10 mouse cellular contexts compared by ENCODE assay signal in genomic region chr5:138154390-138154789, GRCm38 (mm10). TPM values are rescaled to one million over a fixed set of nuclear protein-coding genes. Genes with fewer than 3 reads are reported as not detected.
DNase-seq lines count a peak whose midpoint lies in the region; ATAC-seq and TF ChIP-seq lines count a peak whose summit lies in the region.
"Had no signal": no experiment of that assay in that cellular context is flagged by ENCODE, and none has a peak within 500 bp of the region (broad histone marks: within the 10 kb centered on the region; RNA-seq: fewer than 3 reads in every experiment).

No protein-coding gene starts in this region.

- DNase-seq in liver, adult 2 months (ENCODE audit: extremely low read depth, low read depth, low spot score) = peak; percentile 88
- DNase-seq in liver = no peak
- DNase-seq in forebrain, embryonic 14.5 days (ENCODE audit: low spot score) = no peak
- no peak for DNase-seq in layer of hippocampus, adult 11-12 months (ENCODE audit: low spot score)
- DNase-seq in frontal cortex, postnatal 10 days (ENCODE audit: low spot score in 2 of 2) = no peak
- no peak for DNase-seq in gastrocnemius, postnatal 25 days
- DNase-seq: cerebellum, postnatal 14 days; kidney, postnatal 25 days had no signal

- H3K79me2 ChIP-seq in liver, adult 2 months (ENCODE audit: control insufficient read depth, insufficient read depth, low read length) = no peaks in the 10 kb centered on the region

- H3K9me3 ChIP-seq in forebrain, embryonic 14.5 days (replicated peaks; ENCODE audit: control insufficient read depth, low read length) = no peaks in the 10 kb centered on the region
- no peaks in the 10 kb centered on the region for H3K9me3 ChIP-seq in limb, embryonic 12.5 days
- H3K9me3 ChIP-seq in neural tube, embryonic 14.5 days (ENCODE audit: control insufficient read depth, low read length) = no peaks in the 10 kb centered on the region

- no peak for ATAC-seq in forebrain, embryonic 14.5 days
- ATAC-seq in limb, embryonic 12.5 days (ENCODE audit: insufficient number of reproducible peaks, insufficient read depth, low FRiP score, low TSS enrichment, low read depth) = no peak
- ATAC-seq in neural tube, embryonic 14.5 days (ENCODE audit: low read depth) = no peak

- peak overlapping the region; percentile 87 for H3K4me2 ChIP-seq in forebrain, embryonic 14.5 days (ENCODE audit: low read length)
- H3K4me2 ChIP-seq in limb, embryonic 12.5 days = peak overlapping the region; percentile 66
- peak overlapping the region; percentile 87 for H3K4me2 ChIP-seq in neural tube, embryonic 14.5 days (ENCODE audit: low read depth, low read length)

- no peaks in the 10 kb centered on the region for H3K27me3 ChIP-seq in liver, adult 2 months (ENCODE audit: control insufficient read depth, insufficient read depth, low read length)
- H3K27me3 ChIP-seq in forebrain, embryonic 14.5 days (replicated peaks; ENCODE audit: control insufficient read depth, insufficient read depth, low read length) = no peaks in the 10 kb centered on the region
- H3K27me3 ChIP-seq in limb, embryonic 12.5 days = no peaks in the 10 kb centered on the region
- no peaks in the 10 kb centered on the region for H3K27me3 ChIP-seq in neural tube, embryonic 14.5 days (ENCODE audit: control insufficient read depth, insufficient read depth, low read length)

- WGBS in liver, adult 2 months = 9% methylated on average over 3 of the region's 3 CpGs
- WGBS in forebrain, embryonic 14.5 days = 89% methylated on average over 3 of the region's 3 CpGs
- 87% methylated on average over 3 of the region's 3 CpGs for WGBS in limb, embryonic 12.5 days
- 91% methylated on average over 3 of the region's 3 CpGs for WGBS in neural tube, embryonic 14.5 days

- no peak for TF ChIP-seq POLR2A in liver, adult 2 months (IDR thresholded peaks at IDR 0.05; ENCODE audit: extremely low read depth, insufficient read depth, low read length)

- no peak overlapping the region for H3K9ac ChIP-seq in liver, adult 2 months (ENCODE audit: low read depth, low read length)
- H3K9ac ChIP-seq in forebrain, embryonic 14.5 days (ENCODE audit: low read length) = peak overlapping the region; percentile 99; the same call in 1 of the 2 replicates
- peak overlapping the region; percentile 91 for H3K9ac ChIP-seq in limb, embryonic 12.5 days (replicated peaks)
- H3K9ac ChIP-seq in neural tube, embryonic 14.5 days (replicated peaks; ENCODE audit: low read depth, low read length) = peak overlapping the region; percentile 95

- H3K4me1 ChIP-seq in liver, adult 2 months (ENCODE audit: control insufficient read depth, insufficient read depth, low read length) = peaks cover 9% of the 10 kb centered on the region; the same call in 1 of the 2 replicates
- H3K4me1 ChIP-seq in forebrain, embryonic 14.5 days (ENCODE audit: control insufficient read depth, insufficient read depth, low read length) = peaks cover 3% of the 10 kb centered on the region; the same call in 1 of the 2 replicates
- H3K4me1 ChIP-seq in limb, embryonic 12.5 days (replicated peaks) = peaks cover 7% of the 10 kb centered on the region; the same call in 1 of the 2 replicates
- peaks cover 9% of the 10 kb centered on the region; the same call in 1 of the 2 replicates for H3K4me1 ChIP-seq in neural tube, embryonic 14.5 days (ENCODE audit: control insufficient read depth, insufficient read depth, low read length)

- H3K4me3 ChIP-seq in liver, adult 2 months (ENCODE audit: insufficient read depth, low read depth, low read length) = no peak overlapping the region; the same call in 1 of the 2 replicates
- peak overlapping the region; percentile 81 for H3K4me3 ChIP-seq in forebrain, embryonic 14.5 days (ENCODE audit: low read depth, low read length)
- peak overlapping the region; percentile 76 for H3K4me3 ChIP-seq in limb, embryonic 12.5 days (replicated peaks)
- peak overlapping the region; percentile 81 for H3K4me3 ChIP-seq in neural tube, embryonic 14.5 days (ENCODE audit: low read depth, low read length)

- peaks cover 21% of the 10 kb centered on the region for H3K36me3 ChIP-seq in liver, adult 2 months (ENCODE audit: control insufficient read depth, insufficient read depth, low read length)
- H3K36me3 ChIP-seq in forebrain, embryonic 14.5 days (ENCODE audit: control insufficient read depth, insufficient read depth, low read length) = peaks cover 28% of the 10 kb centered on the region
- peaks cover 37% of the 10 kb centered on the region for H3K36me3 ChIP-seq in limb, embryonic 12.5 days
- peaks cover 19% of the 10 kb centered on the region for H3K36me3 ChIP-seq in neural tube, embryonic 14.5 days (ENCODE audit: control insufficient read depth, insufficient read depth, low read length)

- no peak overlapping the region for H3K27ac ChIP-seq in liver, adult 2 months (replicated peaks; ENCODE audit: insufficient read depth, low read depth, low read length)
- no peak overlapping the region for H3K27ac ChIP-seq in forebrain, embryonic 14.5 days (ENCODE audit: low read depth, low read length)
- no peak overlapping the region for H3K27ac ChIP-seq in limb, embryonic 12.5 days
- no peak overlapping the region for H3K27ac ChIP-seq in neural tube, embryonic 14.5 days (ENCODE audit: low read depth, low read length)

- TF ChIP-seq CTCF in liver, adult 2 months (IDR thresholded peaks at IDR 0.05; ENCODE audit: low read depth, low read length) = no peak

RNA-seq across cellular contexts. Expression of gene Zfp113, which starts 1.2 kb away (rescaled TPM):
- 3.5 and 3.8 TPM in 2 replicates for total RNA-seq in liver, adult 2 months (2014; rRNA removed)
- 3.6 and 4.2 TPM in 2 replicates for polyA plus RNA-seq in liver, adult 2 months (2012; rRNA removed)
- polyA plus RNA-seq in forebrain, embryonic 14.5 days (2014; fragmentation: Nextera tagmentation; extraction: Ambion mirVana) = 21.8 and 24.3 TPM in 2 replicates
- polyA plus RNA-seq in limb, embryonic 12.5 days (2016; fragmentation: Nextera tagmentation; extraction: Ambion mirVana) = 23.4 and 27.4 TPM in 2 replicates
- polyA plus RNA-seq in neural tube, embryonic 14.5 days (2014; fragmentation: Nextera tagmentation; extraction: Ambion mirVana) = 25.3 and 25.8 TPM in 2 replicates
- total RNA-seq in gastrocnemius, postnatal 25 days (2021) = 1 to 10 TPM; 4.0 to 4.4 TPM

RNA-seq across cellular contexts. Expression of gene Cops6, which starts 6.5 kb away (rescaled TPM):
- 61.9 and 74.4 TPM in 2 replicates for total RNA-seq in liver, adult 2 months (2014; rRNA removed)
- 109 and 118 TPM in 2 replicates for polyA plus RNA-seq in liver, adult 2 months (2012; rRNA removed)
- polyA plus RNA-seq in forebrain, embryonic 14.5 days (2014; fragmentation: Nextera tagmentation; extraction: Ambion mirVana) = 249 and 270 TPM in 2 replicates
- 332 and 333 TPM in 2 replicates for polyA plus RNA-seq in limb, embryonic 12.5 days (2016; fragmentation: Nextera tagmentation; extraction: Ambion mirVana)
- 245 and 252 TPM in 2 replicates for polyA plus RNA-seq in neural tube, embryonic 14.5 days (2014; fragmentation: Nextera tagmentation; extraction: Ambion mirVana)
- 10 to 100 TPM; 93.9 to 95.7 TPM for total RNA-seq in gastrocnemius, postnatal 25 days (2021)

RNA-seq across cellular contexts. Expression of gene Ap4m1, which starts 17.4 kb away (rescaled TPM):
- total RNA-seq in liver, adult 2 months (2014; rRNA removed) = 9.6 and 12.3 TPM in 2 replicates
- 9.1 and 14.8 TPM in 2 replicates for polyA plus RNA-seq in liver, adult 2 months (2012; rRNA removed)
- 16.4 and 17.0 TPM in 2 replicates for polyA plus RNA-seq in forebrain, embryonic 14.5 days (2014; fragmentation: Nextera tagmentation; extraction: Ambion mirVana)
- 32.0 and 36.3 TPM in 2 replicates for polyA plus RNA-seq in limb, embryonic 12.5 days (2016; fragmentation: Nextera tagmentation; extraction: Ambion mirVana)
- polyA plus RNA-seq in neural tube, embryonic 14.5 days (2014; fragmentation: Nextera tagmentation; extraction: Ambion mirVana) = 17.2 and 17.7 TPM in 2 replicates
- total RNA-seq in gastrocnemius, postnatal 25 days (2021) = 1 to 10 TPM; 5.8 to 7.8 TPM

RNA-seq across cellular contexts. Expression of gene Mcm7, which starts 17.8 kb away (rescaled TPM):
- 11.0 and 14.8 TPM in 2 replicates for total RNA-seq in liver, adult 2 months (2014; rRNA removed)
- 9.7 and 12.4 TPM in 2 replicates for polyA plus RNA-seq in liver, adult 2 months (2012; rRNA removed)
- 176 and 181 TPM in 2 replicates for polyA plus RNA-seq in forebrain, embryonic 14.5 days (2014; fragmentation: Nextera tagmentation; extraction: Ambion mirVana)
- polyA plus RNA-seq in limb, embryonic 12.5 days (2016; fragmentation: Nextera tagmentation; extraction: Ambion mirVana) = 298 and 302 TPM in 2 replicates
- polyA plus RNA-seq in neural tube, embryonic 14.5 days (2014; fragmentation: Nextera tagmentation; extraction: Ambion mirVana) = 71.5 and 81.4 TPM in 2 replicates
- total RNA-seq in gastrocnemius, postnatal 25 days (2021) = 10 to 100 TPM in 1 of 2 experiments, 1 to 10 TPM in 1; 8.9 to 10.3 TPM

RNA-seq across cellular contexts. Expression of gene Taf6, which starts 32.9 kb away (rescaled TPM):
- 14.2 and 14.9 TPM in 2 replicates for total RNA-seq in liver, adult 2 months (2014; rRNA removed)
- polyA plus RNA-seq in liver, adult 2 months (2012; rRNA removed) = 29.9 and 32.7 TPM in 2 replicates
- 95.4 and 96.5 TPM in 2 replicates for polyA plus RNA-seq in forebrain, embryonic 14.5 days (2014; fragmentation: Nextera tagmentation; extraction: Ambion mirVana)
- 114 and 122 TPM in 2 replicates for polyA plus RNA-seq in limb, embryonic 12.5 days (2016; fragmentation: Nextera tagmentation; extraction: Ambion mirVana)
- polyA plus RNA-seq in neural tube, embryonic 14.5 days (2014; fragmentation: Nextera tagmentation; extraction: Ambion mirVana) = 71.7 and 73.2 TPM in 2 replicates
- total RNA-seq in gastrocnemius, postnatal 25 days (2021) = 10 to 100 TPM; 27.0 to 29.6 TPM
